Mouse (Mus musculus) forebrain, embryonic 15.5 days (tissue): Measurements from ENCODE around the gene Calr. TPM values are rescaled to one million over a fixed set of nuclear protein-coding genes. Genes with fewer than 3 reads are reported as not detected.
A peak's percentile ranks its signal among the peaks of the same experiment; 100 is the strongest.
"Not testable (repeated sequence)": the region's sequence is repeated elsewhere in the genome, so short reads cannot be mapped to it uniquely, and the experiment has no call there.

ENCODE experiments used
- ATAC-seq: fragments of 200-750 bp; cut with Nextera tagmentation; replicated peaks from 2 replicates; pipeline ENCODE4 v1.8.0; 2017; ENCODE audit warnings: mild to moderate bottlenecking, moderate TSS enrichment, moderate library complexity
- H3K27ac ChIP-seq: fragments of 300-500 bp; sonication (generic); replicated peaks from 2 replicates; pipeline ENCODE4 v1.5.1; 2015; ENCODE audit warnings: mild to moderate bottlenecking, inconsistent platforms
- H3K27me3 ChIP-seq: fragments of 300-500 bp; sonication (generic); 2 replicates; pipeline ENCODE4 v1.6.1; 2015; ENCODE audit warnings: inconsistent platforms
- H3K36me3 ChIP-seq: fragments of 300-500 bp; sonication (generic); 2 replicates; pipeline ENCODE4 v1.6.1; 2015; ENCODE audit warnings: mild to moderate bottlenecking, inconsistent platforms
- H3K4me1 ChIP-seq: fragments of 300-500 bp; sonication (generic); 2 replicates; pipeline ENCODE4 v1.6.1; 2015; ENCODE audit warnings: inconsistent platforms
- H3K4me2 ChIP-seq: fragments of 300-500 bp; sonication (generic); replicated peaks from 2 replicates; pipeline ENCODE4 v1.6.1; 2015; ENCODE audit warnings: mild to moderate bottlenecking, inconsistent platforms
- H3K4me3 ChIP-seq: fragments of 300-500 bp; sonication (generic); 2 replicates; pipeline ENCODE4 v1.5.1; 2015; ENCODE audit warnings: mild to moderate bottlenecking, inconsistent platforms
- H3K9ac ChIP-seq: fragments of 300-500 bp; sonication (generic); replicated peaks from 2 replicates; pipeline ENCODE4 v1.6.1; 2015; ENCODE audit warnings: mild to moderate bottlenecking, inconsistent platforms
- H3K9me3 ChIP-seq: fragments of 300-500 bp; sonication (generic); 2 replicates; pipeline ENCODE4 v1.6.1; 2016; ENCODE audit warnings: inconsistent platforms
- WGBS: fragments of 180-500 bp; shearing (Covaris S2); methylation state at CpG from one replicate; pipeline ENCODE4 v1.1.7; 2015; ENCODE audit warnings: mixed read lengths; 5-methylcytosine and 5-hydroxymethylcytosine counted together
- polyA plus RNA-seq: library from polyadenylated mRNA; unstranded; fragments of >200 nt; fragmentation: Nextera tagmentation; extraction: Ambion mirVana; gene quantifications from 2 replicates; pipeline ENCODE4 v1.2.1, GENCODE M21; 2015

Calr gene
- polyA plus RNA-seq, 1 experiment from 2014 or later: 559 TPM

- H3K27ac ChIP-seq, H3K36me3 ChIP-seq, H3K9me3 ChIP-seq, H3K4me2 ChIP-seq, H3K27me3 ChIP-seq, H3K9ac ChIP-seq, H3K4me3 ChIP-seq, H3K4me1 ChIP-seq, ATAC-seq: not testable (repeated sequence)
- 80% methylated on average over 2 of the region's 2 CpGs for WGBS
Observed at GRCm38 (mm10) chr8:84826518-84826917, 20.2 kb downstream of the Calr start.

GRCm38 (mm10) chr8:84825636-84826035 is 21.1 kb downstream of the Calr start:
- no peaks in the 10 kb centered on the region for H3K27me3 ChIP-seq
- no peaks in the 10 kb centered on the region for H3K36me3 ChIP-seq
- H3K9me3 ChIP-seq: no peaks in the 10 kb centered on the region
- no peak overlapping the region for H3K4me2 ChIP-seq
- WGBS: 78% methylated on average over 4 of the region's 4 CpGs
- no peak overlapping the region for H3K4me3 ChIP-seq
- H3K27ac ChIP-seq: no peak overlapping the region
- peaks cover 8% of the 10 kb centered on the region for H3K4me1 ChIP-seq
- no peak for ATAC-seq
- no peak overlapping the region for H3K9ac ChIP-seq

- Histone ChIP-seq H3K27ac (no peak overlapping the region), H3K4me2 (peak overlapping the region; percentile 57), H3K4me1 (peaks cover 8% of the 10 kb centered on the region), H3K9ac (peak overlapping the region; percentile 31; the same call in 1 of the 2 replicates), H3K27me3 (no peaks in the 10 kb centered on the region), H3K4me3 (peak overlapping the region; percentile 32), H3K36me3 (no peaks in the 10 kb centered on the region), H3K9me3 (no peaks in the 10 kb centered on the region)
- peak; percentile 86 for ATAC-seq
- WGBS: under 1% methylated on average over 18 of the region's 18 CpGs
Observed at GRCm38 (mm10) chr8:84823653-84824052, 23.1 kb downstream of the Calr start.

GRCm38 (mm10) chr8:84822723-84823122 is 24.0 kb downstream of the Calr start, which contains the start of gene Dand5:
Gene Dand5 (minus strand): TSS chr8:84822823.
- H3K36me3 ChIP-seq: no peaks in the 10 kb centered on the region
- peaks cover 8% of the 10 kb centered on the region for H3K4me1 ChIP-seq
- ATAC-seq: no peak
- peak within 1 kb of the TSS; percentile 57 for H3K4me2 ChIP-seq
- H3K27ac ChIP-seq: no peak within 1 kb of the TSS
- 37% methylated on average over 3 of the region's 3 CpGs for WGBS
- H3K9me3 ChIP-seq: no peaks in the 10 kb centered on the region
- no peaks in the 10 kb centered on the region for H3K27me3 ChIP-seq
- H3K4me3 ChIP-seq: peak within 1 kb of the TSS; percentile 32
- H3K9ac ChIP-seq: peak within 1 kb of the TSS; percentile 31; the same call in 1 of the 2 replicates

- Histone ChIP-seq H3K4me2 (no peak overlapping the region), H3K27ac (peak overlapping the region; percentile 97; the same call in 1 of the 2 replicates), H3K27me3 (no peaks in the 10 kb centered on the region), H3K4me3 (no peak overlapping the region), H3K4me1 (peaks cover 32% of the 10 kb centered on the region), H3K36me3 (no peaks in the 10 kb centered on the region), H3K9me3 (no peaks in the 10 kb centered on the region), H3K9ac (no peak overlapping the region)
- no peak for ATAC-seq
- 78% methylated on average over 17 of the region's 17 CpGs for WGBS
Observed at GRCm38 (mm10) chr8:84816117-84816516, 30.6 kb downstream of the Calr start.

- Histone ChIP-seq H3K36me3 (no peaks in the 10 kb centered on the region), H3K4me3 (no peak overlapping the region), H3K9ac (no peak overlapping the region), H3K27ac (peak overlapping the region; percentile 97), H3K9me3 (no peaks in the 10 kb centered on the region), H3K27me3 (no peaks in the 10 kb centered on the region), H3K4me1 (peaks cover 36% of the 10 kb centered on the region), H3K4me2 (peak overlapping the region; percentile 4; the same call in 1 of the 2 replicates)
- ATAC-seq: peak; percentile 41
- WGBS: 11% methylated on average over 9 of the region's 9 CpGs
Observed at GRCm38 (mm10) chr8:84815547-84815946, 31.2 kb downstream of the Calr start.

GRCm38 (mm10) chr8:84814555-84815441 is 31.9 kb downstream of the Calr start:
- Histone ChIP-seq H3K4me1 (peaks cover 41% of the 10 kb centered on the region), H3K4me2 (peak overlapping the region; percentile 4), H3K27me3 (no peaks in the 10 kb centered on the region), H3K9me3 (no peaks in the 10 kb centered on the region), H3K36me3 (no peaks in the 10 kb centered on the region), H3K4me3 (no peak overlapping the region), H3K27ac (peak overlapping the region; percentile 97), H3K9ac (no peak overlapping the region; the same call in 1 of the 2 replicates)
- ATAC-seq: peak; percentile 44
- WGBS: 29% methylated on average over 19 of the region's 19 CpGs

- Histone ChIP-seq H3K4me3 (no peak overlapping the region), H3K27me3 (no peaks in the 10 kb centered on the region), H3K4me1 (peaks cover 47% of the 10 kb centered on the region), H3K27ac (peak overlapping the region; percentile 97), H3K9ac (no peak overlapping the region), H3K4me2 (peak overlapping the region; percentile 4), H3K9me3 (no peaks in the 10 kb centered on the region), H3K36me3 (no peaks in the 10 kb centered on the region)
- WGBS: 58% methylated on average over 11 of the region's 11 CpGs
- ATAC-seq: peak; percentile 33
Observed at GRCm38 (mm10) chr8:84814240-84814554, 32.5 kb downstream of the Calr start.

GRCm38 (mm10) chr8:84813830-84814229 is 32.9 kb downstream of the Calr start:
- Histone ChIP-seq H3K36me3 (no peaks in the 10 kb centered on the region), H3K27ac (peak overlapping the region; percentile 97), H3K9me3 (no peaks in the 10 kb centered on the region), H3K4me3 (no peak overlapping the region), H3K4me1 (peaks cover 51% of the 10 kb centered on the region), H3K27me3 (no peaks in the 10 kb centered on the region), H3K9ac (no peak overlapping the region), H3K4me2 (peak overlapping the region; percentile 4; the same call in 1 of the 2 replicates)
- ATAC-seq: peak; percentile 0; the same call in 1 of the 2 replicates
- 61% methylated on average over 3 of the region's 3 CpGs for WGBS

- Histone ChIP-seq H3K27me3 (no peaks in the 10 kb centered on the region), H3K27ac (peak overlapping the region; percentile 97), H3K4me1 (peaks cover 55% of the 10 kb centered on the region), H3K4me3 (no peak overlapping the region), H3K4me2 (no peak overlapping the region), H3K9me3 (no peaks in the 10 kb centered on the region), H3K9ac (no peak overlapping the region), H3K36me3 (no peaks in the 10 kb centered on the region)
- 2% methylated on average over 5 of the region's 5 CpGs for WGBS
- ATAC-seq: 0 out of 2 replicates have a peak, but pooled peaks have one; percentile 11
Observed at GRCm38 (mm10) chr8:84813059-84813458, 33.7 kb downstream of the Calr start.

GRCm38 (mm10) chr8:84811303-84811702 is 35.4 kb downstream of the Calr start:
- no peaks in the 10 kb centered on the region for H3K27me3 ChIP-seq
- ATAC-seq: no peak

GRCm38 (mm10) chr8:84810896-84811295 is 35.8 kb downstream of the Calr start:
- peak overlapping the region; percentile 29; the same call in 1 of the 2 replicates for H3K9ac ChIP-seq
- H3K36me3 ChIP-seq: no peaks in the 10 kb centered on the region
- H3K9me3 ChIP-seq: no peaks in the 10 kb centered on the region
- peaks cover 52% of the 10 kb centered on the region for H3K4me1 ChIP-seq
- WGBS: under 1% methylated on average over 32 of the region's 32 CpGs
- H3K4me3 ChIP-seq: peak overlapping the region; percentile 37
- peak overlapping the region; percentile 47 for H3K4me2 ChIP-seq
- peak; percentile 75 for ATAC-seq
- H3K27ac ChIP-seq: peak overlapping the region; percentile 72
- no peaks in the 10 kb centered on the region for H3K27me3 ChIP-seq

More at GRCm38 (mm10) chr8:84811303-84811702, 35.4 kb downstream of the Calr start:
- H3K9ac ChIP-seq: peak overlapping the region; percentile 29; the same call in 1 of the 2 replicates
- peaks cover 55% of the 10 kb centered on the region for H3K4me1 ChIP-seq
- H3K9me3 ChIP-seq: no peaks in the 10 kb centered on the region
- no peaks in the 10 kb centered on the region for H3K36me3 ChIP-seq
- WGBS: 11% methylated on average over 10 of the region's 10 CpGs
- peak overlapping the region; percentile 72 for H3K27ac ChIP-seq
- peak overlapping the region; percentile 47 for H3K4me2 ChIP-seq
- H3K4me3 ChIP-seq: peak overlapping the region; percentile 37
